In genomic region chr11:83849529-83850335, GRCm38 (mm10) we compare ENCODE assay signal across 9 mouse cellular contexts. TPM values are rescaled to one million over a fixed set of nuclear protein-coding genes. Genes with fewer than 3 reads are reported as not detected.
DNase-seq lines count a peak whose midpoint lies in the region; ATAC-seq and TF ChIP-seq lines count a peak whose summit lies in the region.
"Had no signal": no experiment of that assay in that cellular context is flagged by ENCODE, and none has a peak within 500 bp of the region (broad histone marks: within the 10 kb centered on the region; RNA-seq: fewer than 3 reads in every experiment).

Hnf1b (plus strand) TSS chr11:83850063.

- no peak within 1 kb of the TSS for H3K4me2 ChIP-seq in forebrain, postnatal 0 days (ENCODE audit: low read depth)
- H3K4me2 ChIP-seq in forebrain, embryonic 16.5 days (ENCODE audit: low read length): no peak within 1 kb of the TSS
- peak within 1 kb of the TSS; percentile 26 for H3K4me2 ChIP-seq in limb, embryonic 12.5 days
- H3K4me2 ChIP-seq in neural tube, embryonic 15.5 days: peak within 1 kb of the TSS; percentile 19; the same call in 1 of the 2 replicates

- peak; percentile 24 for DNase-seq in forebrain, postnatal 0 days
- DNase-seq in A20 (ENCODE audit: low read depth, low spot score): peak; percentile 33
- DNase-seq in embryonic facial prominence, embryonic 10.5 days (ENCODE audit: low spot score): peak; percentile 56
- DNase-seq in right cerebral cortex, adult 18-20 months: no peak
- no peak for DNase-seq in testis, postnatal 14 days (ENCODE audit: low spot score)

- H3K9me3 ChIP-seq in forebrain, postnatal 0 days (ENCODE audit: low read length): no peaks in the 10 kb centered on the region
- H3K9me3 ChIP-seq in forebrain, embryonic 16.5 days (ENCODE audit: control insufficient read depth, low read length): no peaks in the 10 kb centered on the region
- H3K9me3 ChIP-seq in embryonic facial prominence, embryonic 10.5 days: no peaks in the 10 kb centered on the region
- no peaks in the 10 kb centered on the region for H3K9me3 ChIP-seq in limb, embryonic 12.5 days
- no peaks in the 10 kb centered on the region for H3K9me3 ChIP-seq in neural tube, embryonic 15.5 days (replicated peaks)

- no peaks in the 10 kb centered on the region for H3K4me1 ChIP-seq in forebrain, postnatal 0 days (ENCODE audit: insufficient read depth)
- peaks cover 3% of the 10 kb centered on the region; the same call in 1 of the 2 replicates for H3K4me1 ChIP-seq in forebrain, embryonic 16.5 days (replicated peaks; ENCODE audit: control insufficient read depth, insufficient read depth, low read length)
- peaks cover 41% of the 10 kb centered on the region for H3K4me1 ChIP-seq in embryonic facial prominence, embryonic 10.5 days
- peaks cover 36% of the 10 kb centered on the region for H3K4me1 ChIP-seq in limb, embryonic 12.5 days (replicated peaks)
- H3K4me1 ChIP-seq in neural tube, embryonic 15.5 days: peaks cover 36% of the 10 kb centered on the region

- 8% methylated on average over 36 of the region's 36 CpGs for WGBS in forebrain, postnatal 0 days
- 3% methylated on average over 32 of the region's 36 CpGs for WGBS in forebrain, embryonic 16.5 days
- WGBS in embryonic facial prominence, embryonic 10.5 days: 5% methylated on average over 36 of the region's 36 CpGs
- 3% methylated on average over 32 of the region's 36 CpGs for WGBS in limb, embryonic 12.5 days
- 5% methylated on average over 32 of the region's 36 CpGs for WGBS in neural tube, embryonic 15.5 days

- no peak within 1 kb of the TSS for H3K27ac ChIP-seq in forebrain, postnatal 0 days (ENCODE audit: low read depth, low read length)
- no peak within 1 kb of the TSS for H3K27ac ChIP-seq in forebrain, embryonic 16.5 days (ENCODE audit: low read length)
- H3K27ac ChIP-seq in embryonic facial prominence, embryonic 10.5 days (replicated peaks): no peak within 1 kb of the TSS
- no peak within 1 kb of the TSS for H3K27ac ChIP-seq in limb, embryonic 12.5 days
- no peak within 1 kb of the TSS for H3K27ac ChIP-seq in neural tube, embryonic 15.5 days (replicated peaks)

- H3K36me3 ChIP-seq in forebrain, postnatal 0 days (ENCODE audit: insufficient read depth): no peaks in the 10 kb centered on the region
- H3K36me3 ChIP-seq in forebrain, embryonic 16.5 days (ENCODE audit: control insufficient read depth, insufficient read depth): no peaks in the 10 kb centered on the region
- no peaks in the 10 kb centered on the region for H3K36me3 ChIP-seq in embryonic facial prominence, embryonic 10.5 days (replicated peaks)
- no peaks in the 10 kb centered on the region for H3K36me3 ChIP-seq in limb, embryonic 12.5 days
- no peaks in the 10 kb centered on the region for H3K36me3 ChIP-seq in neural tube, embryonic 15.5 days

- no peak within 1 kb of the TSS for H3K4me3 ChIP-seq in forebrain, postnatal 0 days (ENCODE audit: low read depth, low read length)
- H3K4me3 ChIP-seq in forebrain, embryonic 16.5 days (replicated peaks; ENCODE audit: low read length): no peak within 1 kb of the TSS
- peak within 1 kb of the TSS; percentile 43 for H3K4me3 ChIP-seq in embryonic facial prominence, embryonic 10.5 days
- peak within 1 kb of the TSS; percentile 16 for H3K4me3 ChIP-seq in limb, embryonic 12.5 days (replicated peaks)
- peak within 1 kb of the TSS; percentile 13 for H3K4me3 ChIP-seq in neural tube, embryonic 15.5 days (replicated peaks)

- TF ChIP-seq CTCF in forebrain, postnatal 0 days (IDR thresholded peaks at IDR 0.05; ENCODE audit: low read depth): no peak

- no peak for ATAC-seq in forebrain, postnatal 0 days
- ATAC-seq in forebrain, embryonic 16.5 days: no peak
- ATAC-seq in limb, embryonic 12.5 days (ENCODE audit: insufficient number of reproducible peaks, insufficient read depth, low FRiP score, low TSS enrichment, low read depth): no peak
- ATAC-seq in neural tube, embryonic 15.5 days (ENCODE audit: low FRiP score): no peak

- H3K27me3 ChIP-seq in forebrain, postnatal 0 days (ENCODE audit: insufficient read depth, low read length): peaks cover 48% of the 10 kb centered on the region
- peaks cover 35% of the 10 kb centered on the region for H3K27me3 ChIP-seq in forebrain, embryonic 16.5 days (replicated peaks; ENCODE audit: control insufficient read depth, insufficient read depth, low read length)
- H3K27me3 ChIP-seq in embryonic facial prominence, embryonic 10.5 days (replicated peaks; ENCODE audit: low read depth, poor library complexity, severe bottlenecking): peaks cover 91% of the 10 kb centered on the region
- peaks cover 74% of the 10 kb centered on the region for H3K27me3 ChIP-seq in limb, embryonic 12.5 days
- peaks cover 61% of the 10 kb centered on the region for H3K27me3 ChIP-seq in neural tube, embryonic 15.5 days (replicated peaks)

- no peak within 1 kb of the TSS for H3K9ac ChIP-seq in forebrain, postnatal 0 days
- H3K9ac ChIP-seq in forebrain, embryonic 16.5 days (replicated peaks; ENCODE audit: low read depth, low read length): no peak within 1 kb of the TSS
- no peak within 1 kb of the TSS for H3K9ac ChIP-seq in limb, embryonic 12.5 days (replicated peaks)
- no peak within 1 kb of the TSS for H3K9ac ChIP-seq in neural tube, embryonic 15.5 days (replicated peaks)

RNA-seq across cellular contexts. Expression of gene Hnf1b, which starts in this region (rescaled TPM):
- total RNA-seq in forebrain, postnatal 0 days (2014; rRNA removed): 0.08 TPM in 1 of 2 replicates, not detected in the other
- 0.15 and 0.27 TPM in 2 replicates for polyA plus RNA-seq in forebrain, postnatal 0 days (2015; fragmentation: Nextera tagmentation; extraction: Ambion mirVana)
- 0.16 TPM in 1 of 2 replicates, not detected in the other for polyA plus RNA-seq in forebrain, embryonic 16.5 days (2015; fragmentation: Nextera tagmentation; extraction: Ambion mirVana)
- polyA plus RNA-seq in embryonic facial prominence, embryonic 10.5 days (2016; fragmentation: Nextera tagmentation; extraction: Ambion mirVana): 0.07 and 0.18 TPM in 2 replicates
- not detected in 2 replicates for polyA plus RNA-seq in limb, embryonic 12.5 days (2016; fragmentation: Nextera tagmentation; extraction: Ambion mirVana)
- 0.77 and 1.2 TPM in 2 replicates for polyA plus RNA-seq in neural tube, embryonic 15.5 days (2015; fragmentation: Nextera tagmentation; extraction: Ambion mirVana)
- total RNA-seq: heart, postnatal 36 days had no signal

Comparison
In these comparisons a context has a peak if more than half of its experiments do, and no peak if none do; other contexts are left out.
1. Peak in DNase-seq in forebrain, postnatal 0 days; RNA of the gene not detected or under 1 TPM.
2. Peak in DNase-seq and H3K4me3 ChIP-seq in embryonic facial prominence, embryonic 10.5 days; RNA of the gene not detected or under 1 TPM.
3. H3K4me2 ChIP-seq: peak in limb, embryonic 12.5 days (single experiment) and neural tube, embryonic 15.5 days (single experiment); none in forebrain, postnatal 0 days (single experiment) and forebrain, embryonic 16.5 days (single experiment).
4. H3K4me3 ChIP-seq: peak in limb, embryonic 12.5 days (single experiment) and neural tube, embryonic 15.5 days (single experiment); none in forebrain, postnatal 0 days (single experiment) and forebrain, embryonic 16.5 days (single experiment).